Mouse (Mus musculus): Measurements from ENCODE around the gene Slc22a7.

- TF ChIP-seq GATA1 (IDR thresholded peaks at IDR 0.05; ENCODE audit: borderline replicate concordance, low read length), result no peak
- TF ChIP-seq FLI1 (IDR thresholded peaks at IDR 0.05; ENCODE audit: low read length), result no peak
Observed at GRCm38 (mm10) chr17:46454539-46454938, 16.3 kb upstream of the Slc22a7 start.

Measured in megakaryocyte, embryonic 14.5 days (primary cell).